Mouse (Mus musculus): ENCODE measurements around the gene Gse1.

The Gse1 gene

DNA sequence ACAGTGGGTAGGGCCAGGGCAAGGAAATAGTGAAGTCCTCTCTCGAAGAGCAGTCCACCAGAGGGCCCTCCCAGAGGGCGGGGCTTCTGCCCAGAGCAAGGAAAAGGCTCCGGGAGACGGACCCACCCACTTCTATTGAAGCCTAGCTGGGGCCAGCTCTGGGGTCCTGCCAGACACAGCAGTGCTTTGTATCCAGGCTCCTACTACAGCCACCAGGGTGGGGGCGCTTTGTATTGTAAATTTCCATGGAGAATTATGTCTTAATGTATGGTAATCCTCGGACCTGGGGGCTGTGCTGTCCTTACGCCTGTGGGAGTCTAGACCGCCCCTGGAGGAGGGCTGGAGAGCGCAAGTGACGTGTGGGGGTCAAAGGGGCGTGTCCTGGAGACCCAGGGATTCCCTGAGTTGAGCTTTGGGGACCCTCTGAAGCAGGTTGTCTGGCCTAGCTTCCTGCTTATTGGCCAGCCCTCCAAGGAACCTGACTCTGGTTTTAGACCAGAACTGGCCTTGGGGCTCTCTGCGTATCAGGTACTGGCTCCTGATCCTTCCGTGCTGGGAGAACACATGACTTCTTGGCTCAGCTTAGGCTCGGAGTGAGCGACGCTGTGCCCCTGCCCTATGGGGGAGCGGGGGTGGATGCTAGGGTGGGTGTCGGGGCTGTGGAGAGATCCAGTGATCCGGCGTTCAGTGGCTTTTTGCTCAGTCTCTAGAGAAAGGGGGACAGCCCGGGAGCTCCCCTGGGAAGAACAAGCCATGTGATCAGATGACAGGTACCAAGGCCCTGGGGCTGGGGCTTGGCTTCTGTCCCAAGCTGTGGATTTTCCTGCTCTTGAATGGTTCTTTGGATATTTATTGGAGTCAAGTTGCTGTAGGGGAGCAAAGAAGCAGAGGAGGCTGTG is 281.1 kb downstream of the Gse1 start:
- DNase-seq (ENCODE audit: low read depth in 1 of 2, low spot score in 2 of 2), result no peak

DNA sequence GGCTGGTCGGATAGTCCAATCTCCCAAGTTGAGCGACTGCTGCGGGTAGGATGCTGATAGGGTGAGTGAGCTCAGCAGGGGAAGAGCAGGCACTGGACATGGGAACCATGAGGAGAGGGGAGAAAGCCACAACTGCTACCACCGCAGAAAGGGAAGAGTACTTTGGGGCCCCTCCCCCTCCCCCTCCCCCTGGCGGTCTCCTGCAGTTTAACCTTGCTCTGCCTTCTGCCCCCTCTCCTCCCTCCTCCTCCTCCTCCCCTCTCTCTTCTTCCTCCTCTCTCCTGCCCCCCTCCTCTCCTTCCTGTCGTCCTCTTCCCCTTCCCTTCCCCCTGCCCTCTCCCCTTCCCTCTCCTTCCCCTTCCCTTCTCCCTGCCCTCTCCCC is 281.8 kb downstream of the Gse1 start:
- DNase-seq (ENCODE audit: low read depth in 1 of 2, low spot score in 2 of 2), result no peak

DNA sequence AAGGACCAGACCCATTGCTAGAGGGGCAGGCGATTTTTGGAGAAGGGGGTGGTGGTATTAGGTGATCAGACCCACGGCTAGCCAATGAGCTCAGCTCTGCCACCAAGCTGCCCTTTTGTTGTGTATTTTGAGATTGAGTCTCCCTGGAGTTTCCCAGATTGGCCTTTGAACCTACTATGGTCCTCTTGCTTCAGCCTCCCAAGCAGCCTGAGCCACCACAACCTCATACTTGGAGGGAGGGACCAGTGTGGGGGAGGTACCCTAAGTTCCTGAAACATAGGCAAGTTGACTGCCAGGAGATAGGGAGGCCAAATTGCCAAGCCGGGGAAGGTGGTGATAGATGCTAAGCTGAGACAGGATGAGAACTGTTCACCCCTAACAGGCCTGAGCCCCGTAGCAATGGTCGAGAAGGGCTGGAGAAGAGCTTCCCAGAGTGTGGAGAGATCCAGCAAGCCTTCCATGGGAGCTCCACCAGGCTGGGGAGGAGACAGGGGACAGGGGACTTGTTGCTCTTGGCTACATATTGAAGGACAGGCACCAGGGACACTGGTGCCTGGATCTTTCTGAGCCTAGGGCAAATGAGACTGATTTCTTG is 282.7 kb downstream of the Gse1 start:
- no peak for DNase-seq (ENCODE audit: low read depth in 1 of 2, low spot score in 2 of 2)

DNA sequence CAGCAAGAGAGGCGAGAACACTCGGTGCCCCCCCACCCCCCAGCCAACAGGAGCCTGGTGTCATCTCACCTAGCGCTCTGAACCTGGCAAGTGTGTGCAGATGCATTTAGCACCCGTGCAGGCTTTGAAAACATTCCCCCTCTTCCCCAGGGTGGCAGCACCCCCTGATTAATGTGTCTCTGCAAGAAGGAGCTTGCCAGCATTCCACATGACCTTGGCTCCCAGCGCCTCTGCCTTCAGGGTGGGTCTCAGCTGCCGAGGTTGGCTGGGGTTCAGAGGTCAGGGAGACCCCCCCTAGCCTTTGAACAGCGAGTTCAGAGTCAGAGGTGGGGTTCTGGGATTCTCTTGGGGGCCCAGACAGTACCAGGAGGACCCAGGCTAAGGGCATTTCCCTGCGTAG is 283.5 kb downstream of the Gse1 start:
- no peak for DNase-seq (ENCODE audit: low read depth in 1 of 2, low spot score in 2 of 2)

DNA sequence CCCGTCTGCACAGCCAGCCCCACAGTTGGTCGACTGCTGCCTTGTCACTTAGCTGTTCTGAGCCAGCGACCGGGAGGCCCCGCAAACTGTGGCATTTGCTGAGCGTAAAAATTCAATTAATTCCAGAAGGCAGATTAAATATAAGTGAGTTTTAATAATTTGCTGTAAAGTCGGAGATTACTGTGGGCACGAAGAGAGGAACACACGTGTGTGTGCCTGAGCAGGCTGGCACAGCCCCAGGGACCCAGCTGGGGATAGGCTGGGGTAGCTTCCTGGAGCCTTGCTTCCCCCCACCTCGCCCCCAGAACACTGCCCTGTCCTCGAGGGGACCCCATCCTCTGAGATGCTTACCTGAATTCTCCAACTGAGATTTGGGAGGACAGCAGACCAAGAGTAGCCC is 284.1 kb downstream of the Gse1 start:
- no peak for DNase-seq (ENCODE audit: low read depth in 1 of 2, low spot score in 2 of 2)

DNA sequence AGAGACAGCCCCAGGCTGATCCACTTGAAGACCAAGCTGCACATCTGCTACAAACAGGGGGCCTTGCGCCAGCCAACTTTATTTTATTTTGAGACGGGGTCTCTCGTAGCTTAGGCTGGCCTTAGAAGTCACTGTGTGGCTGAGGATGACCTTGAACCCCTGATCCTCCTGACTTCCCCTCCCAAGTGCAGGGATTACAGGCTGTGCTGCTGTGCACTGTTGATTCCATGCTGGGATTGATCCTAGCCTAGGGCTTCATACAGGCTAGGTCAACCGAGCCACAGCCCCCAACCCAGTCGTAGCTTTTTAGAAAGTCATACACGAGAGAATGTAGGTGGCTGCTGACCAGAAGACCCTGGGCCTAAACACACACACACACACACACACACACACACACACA is 284.9 kb downstream of the Gse1 start:
- no peak for DNase-seq (ENCODE audit: low read depth in 1 of 2, low spot score in 2 of 2)

DNA sequence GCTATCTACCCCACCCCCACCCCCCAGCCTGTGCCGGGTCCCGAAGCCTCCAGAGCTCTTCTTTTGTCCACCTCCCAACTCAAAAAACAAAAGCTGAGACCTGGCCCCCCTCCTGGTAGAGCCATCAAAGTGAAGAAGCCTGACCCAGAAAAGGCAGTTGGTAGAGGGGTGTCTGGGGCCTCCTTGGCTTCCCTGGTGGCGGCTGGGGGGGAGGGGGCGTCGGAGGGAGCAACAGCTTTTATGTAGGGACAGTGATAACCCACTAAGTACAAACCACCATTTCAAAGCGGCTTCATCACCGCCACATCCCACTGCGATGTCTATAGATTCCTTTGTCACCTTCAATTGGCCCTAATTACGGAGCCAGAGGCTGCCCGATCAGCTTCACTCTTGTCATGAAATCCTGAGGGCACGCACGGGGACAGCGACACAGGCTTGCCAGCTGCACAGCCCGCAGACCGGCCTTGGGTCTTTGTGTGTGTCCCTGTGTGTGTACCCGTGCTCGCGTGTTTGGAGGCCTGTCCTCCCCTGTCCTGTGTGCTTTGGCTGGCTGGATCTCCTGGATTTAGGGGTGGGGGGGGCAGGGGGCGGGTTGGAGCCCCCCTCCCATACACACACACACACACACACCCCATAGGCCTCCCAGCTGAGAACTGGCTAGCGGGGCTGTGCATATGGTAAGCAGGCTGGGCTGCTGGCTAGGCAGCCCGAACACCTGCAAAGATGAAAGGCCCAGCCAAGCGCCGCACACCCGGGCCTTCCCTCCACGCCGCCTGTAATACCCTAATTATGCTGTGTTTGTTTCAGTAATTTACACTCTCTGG is 285.6 kb downstream of the Gse1 start:
- no peak for DNase-seq (ENCODE audit: low read depth in 1 of 2, low spot score in 2 of 2)

DNA sequence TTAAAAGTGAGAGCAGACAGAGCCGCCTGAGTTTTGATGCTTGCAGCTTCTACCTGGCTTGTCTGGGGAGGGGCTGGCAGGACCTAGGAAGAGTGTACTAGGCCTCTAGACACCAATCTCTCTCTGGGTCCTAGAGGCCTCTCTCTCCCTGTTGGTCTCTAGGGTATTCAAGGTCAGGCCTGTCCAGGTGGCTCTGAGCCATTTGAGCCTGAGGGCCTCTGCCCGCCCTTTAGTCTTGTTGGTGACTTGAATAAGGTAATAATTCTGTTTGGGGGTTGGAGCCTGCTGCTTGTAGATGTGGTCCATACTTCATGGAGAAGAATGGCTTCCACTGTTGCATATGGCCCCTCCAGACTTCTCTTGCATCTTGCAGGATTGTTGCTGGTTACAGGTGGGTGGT is 287.0 kb downstream of the Gse1 start:
- no peak for DNase-seq (ENCODE audit: low read depth in 1 of 2, low spot score in 2 of 2)

DNA sequence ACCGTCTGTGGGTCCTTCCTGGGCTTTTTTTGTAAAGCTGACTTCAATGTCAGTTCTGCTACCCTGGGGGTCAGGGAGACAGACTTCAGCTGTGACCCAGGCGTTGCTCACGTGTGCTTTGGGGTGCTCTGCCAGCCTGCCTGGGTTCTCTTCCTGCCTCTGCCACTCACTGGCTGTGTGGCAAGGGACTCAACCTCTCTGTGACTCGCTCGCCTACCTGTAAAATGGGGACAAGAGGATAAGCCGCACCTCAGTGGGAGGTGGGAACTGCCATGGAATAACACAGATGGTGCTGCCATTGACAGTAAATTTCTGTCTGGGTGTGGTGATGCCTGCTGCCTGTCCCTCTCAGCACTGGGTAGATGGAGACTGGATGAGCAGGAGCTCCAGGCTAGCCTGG is 287.4 kb downstream of the Gse1 start:
- no peak for DNase-seq (ENCODE audit: low read depth in 1 of 2, low spot score in 2 of 2)

DNA sequence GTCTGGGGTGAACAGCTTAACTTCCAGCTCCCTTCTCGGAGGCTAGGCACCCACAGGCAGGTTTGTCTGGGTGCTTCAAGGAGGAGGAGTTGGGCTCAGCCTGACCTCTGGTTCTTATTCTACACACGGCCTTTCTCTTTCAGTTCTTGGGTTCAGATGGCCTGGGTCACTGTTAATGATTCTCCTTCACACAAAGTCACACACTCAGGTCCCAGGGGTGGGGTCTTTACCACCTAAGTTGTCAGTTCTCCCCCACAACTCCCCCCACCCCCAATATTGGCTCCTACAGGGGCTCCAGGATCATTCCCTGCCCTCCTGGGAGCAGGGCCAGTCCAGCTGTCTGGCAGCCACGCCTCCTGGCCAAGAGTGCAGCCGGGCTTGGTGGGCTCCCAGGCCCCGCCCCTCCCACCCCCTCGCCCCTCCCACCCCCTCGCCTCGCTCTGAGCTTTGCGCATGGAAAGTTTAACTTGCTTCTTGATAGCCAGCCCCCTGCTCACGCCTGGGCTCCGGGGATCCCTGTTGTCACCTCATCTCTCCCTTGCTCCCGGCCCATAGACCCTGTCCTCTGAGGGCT is 288.0 kb downstream of the Gse1 start:
- DNase-seq (ENCODE audit: low read depth in 1 of 2, low spot score in 2 of 2), result no peak

DNA sequence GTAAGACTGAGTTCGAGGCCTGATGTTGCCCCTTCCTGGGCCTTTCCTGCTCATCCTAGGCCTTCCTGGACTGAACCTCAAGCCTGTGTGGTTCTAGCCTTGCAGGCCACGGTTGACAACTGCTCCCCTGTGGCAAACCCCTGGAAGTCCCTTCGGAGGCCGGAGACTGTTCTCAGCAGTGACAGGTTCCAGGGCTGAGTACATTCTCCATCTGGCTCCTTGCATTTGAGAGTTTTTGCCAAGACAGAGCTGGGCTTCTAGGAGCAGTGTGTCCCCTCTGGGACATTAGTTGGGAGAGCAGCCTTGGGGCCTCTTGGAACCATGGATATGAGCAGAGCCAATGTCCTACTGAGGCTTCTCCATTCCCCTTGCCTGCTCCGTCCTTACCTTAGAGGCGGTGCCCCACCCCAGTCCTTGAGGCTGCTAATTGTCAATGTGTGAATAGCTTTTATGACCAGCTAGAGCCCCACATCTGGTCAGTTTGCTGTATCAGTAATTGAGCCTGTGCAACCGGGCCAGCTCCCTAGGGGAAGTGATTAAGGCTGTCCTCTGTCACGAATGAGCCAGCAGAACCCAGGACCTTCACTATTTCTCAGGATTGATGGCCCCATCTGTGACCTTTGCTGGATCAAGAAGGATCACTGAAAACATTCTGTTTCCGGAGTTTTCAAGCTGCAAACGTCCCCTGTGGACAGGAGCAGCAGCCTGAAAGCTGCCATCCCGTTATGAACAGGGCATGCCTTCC is 289.6 kb downstream of the Gse1 start:
- DNase-seq (ENCODE audit: low read depth in 1 of 2, low spot score in 2 of 2), result no peak

DNA sequence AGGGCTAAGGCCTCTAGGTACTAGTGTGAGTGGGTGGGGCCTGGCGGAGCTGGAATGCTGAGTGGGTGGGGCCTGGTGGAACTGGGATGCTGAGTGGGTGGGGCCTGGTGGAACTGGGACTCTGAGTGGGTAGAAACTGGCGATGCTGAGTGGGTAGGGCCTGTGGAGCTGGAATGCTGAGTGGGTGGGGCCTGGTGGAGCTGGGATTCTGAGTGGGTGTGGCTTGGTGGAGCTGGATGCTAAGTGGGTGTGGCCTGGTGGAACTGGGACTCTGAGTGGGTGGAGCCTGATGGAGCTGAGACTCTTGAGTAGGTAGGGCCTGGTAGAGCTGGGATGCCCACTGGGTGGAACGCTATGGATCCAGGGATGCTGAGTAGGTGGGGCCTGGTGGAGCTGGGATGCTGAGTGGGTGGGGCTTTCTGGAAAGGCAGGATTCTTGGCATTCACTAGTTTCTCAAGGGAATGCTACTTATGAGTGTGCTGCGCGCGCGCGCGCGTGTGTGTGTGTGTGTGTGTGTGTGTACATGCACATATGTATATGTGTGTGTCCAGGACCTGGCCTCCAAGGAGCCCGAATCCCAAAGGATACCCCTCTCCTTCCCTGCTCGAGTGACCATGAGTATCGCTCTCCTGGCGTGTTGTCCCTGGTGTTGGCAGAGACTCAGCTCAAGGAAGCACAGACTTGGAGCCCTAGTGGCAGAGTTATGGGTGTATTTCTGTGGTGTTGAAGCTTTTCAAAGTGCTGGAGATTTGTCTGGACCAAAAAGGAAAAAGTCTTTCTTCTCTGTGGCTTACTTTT is 290.7 kb downstream of the Gse1 start:
- no peak for DNase-seq (ENCODE audit: low read depth in 1 of 2, low spot score in 2 of 2)

DNA sequence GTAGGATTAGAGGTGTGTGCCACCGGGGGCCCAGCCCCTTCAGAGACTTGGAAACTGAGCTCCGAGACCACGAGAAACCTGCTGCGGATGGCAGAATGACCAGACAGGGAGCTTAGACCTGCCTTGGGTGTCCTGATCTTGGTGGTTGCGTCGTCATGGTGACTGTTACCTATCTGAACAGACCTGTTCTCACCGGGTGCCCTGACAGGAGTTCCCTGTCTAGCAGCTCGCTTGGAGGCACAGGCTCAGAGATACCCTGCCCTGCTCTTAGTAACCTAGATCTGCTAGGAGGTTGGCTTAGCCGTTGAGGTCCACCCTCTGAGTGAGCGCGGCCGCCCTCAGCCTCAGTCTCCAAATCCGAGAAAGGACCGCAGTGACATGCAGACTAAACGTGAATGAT is 292.0 kb downstream of the Gse1 start:
- no peak for DNase-seq (ENCODE audit: low read depth in 1 of 2, low spot score in 2 of 2)

DNA sequence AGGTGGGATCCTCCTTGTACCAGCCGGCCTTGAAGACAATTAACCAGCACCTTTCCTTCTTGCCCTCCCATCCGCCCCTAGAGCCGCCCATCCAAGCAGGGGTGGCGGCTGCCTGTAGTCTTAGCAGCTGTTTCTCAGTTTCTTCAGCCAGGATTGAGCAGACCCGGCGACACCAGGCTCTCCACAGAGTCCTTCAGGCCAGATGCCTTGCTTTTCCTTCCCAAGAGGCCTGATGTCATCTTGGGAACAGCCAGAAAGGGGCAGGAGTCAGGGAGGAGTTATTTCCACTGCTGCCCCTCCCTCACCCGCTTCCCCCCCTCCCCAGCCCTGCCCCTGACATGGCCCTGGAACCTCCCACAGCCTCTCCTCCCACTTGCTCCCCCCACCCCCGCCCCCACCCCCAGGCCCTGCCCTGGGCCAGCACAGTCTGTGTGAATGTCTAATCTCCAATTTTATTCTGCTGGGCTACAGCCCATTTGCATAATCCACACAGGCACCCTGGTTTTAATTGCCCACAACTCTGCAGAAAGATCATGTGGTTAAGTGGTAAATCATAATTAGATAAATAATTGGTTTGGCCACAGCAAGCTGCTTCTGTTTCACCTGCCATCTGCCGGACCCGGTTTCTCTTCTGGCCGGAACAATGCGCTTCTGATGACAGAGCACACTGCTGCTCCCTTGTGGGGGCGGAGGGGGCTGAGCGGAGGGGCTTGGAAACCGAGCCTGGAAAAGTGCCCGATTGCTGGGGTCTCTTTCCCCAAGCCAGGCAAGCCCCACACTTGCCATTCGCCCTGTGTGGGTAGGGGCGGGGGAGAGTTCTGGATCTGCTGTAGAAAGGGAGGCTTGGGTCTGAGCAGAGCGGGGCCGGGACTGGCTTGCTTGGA is 292.7 kb downstream of the Gse1 start:
- no peak for DNase-seq (ENCODE audit: low read depth in 1 of 2, low spot score in 2 of 2)

DNA sequence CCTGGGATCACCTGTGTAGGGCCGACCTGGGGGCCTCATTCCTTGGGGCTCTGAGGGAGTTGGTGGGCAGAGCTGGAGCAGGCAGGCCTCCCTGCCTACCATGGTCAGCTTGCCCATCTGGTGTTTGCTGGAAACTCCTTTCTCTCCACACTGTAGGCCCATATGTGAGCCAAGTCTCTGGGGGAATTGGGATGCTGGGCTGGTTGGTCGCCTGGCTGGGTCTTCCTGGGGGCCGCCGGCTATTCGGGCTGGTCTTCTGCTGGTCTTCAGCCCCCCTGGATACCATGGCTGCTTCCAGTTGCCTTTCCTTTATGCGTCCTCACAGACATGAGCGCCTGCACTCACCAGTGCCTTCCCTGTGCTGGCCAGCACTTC is 293.3 kb downstream of the Gse1 start:
- DNase-seq (ENCODE audit: low read depth in 1 of 2, low spot score in 2 of 2), result no peak

DNA sequence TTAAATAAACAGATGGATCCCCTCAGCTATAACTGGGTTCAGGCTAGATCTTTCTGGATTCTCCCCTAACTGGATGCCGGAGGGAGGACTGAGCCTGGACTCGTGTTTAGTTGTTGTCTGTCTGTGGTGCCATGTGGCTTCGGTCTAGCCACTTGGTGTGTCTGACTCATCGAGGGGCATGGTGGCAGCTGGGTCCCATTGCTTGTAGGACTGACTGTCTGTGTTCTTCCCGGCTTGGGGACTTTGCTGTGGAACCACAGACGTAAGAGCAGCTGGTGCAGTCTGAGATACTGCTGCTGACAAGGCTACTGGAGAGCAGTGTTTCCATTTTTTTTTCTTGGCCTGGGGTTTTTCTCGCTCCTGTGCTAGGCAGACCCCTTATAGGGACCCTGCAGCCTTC is 295.4 kb downstream of the Gse1 start:
- DNase-seq (ENCODE audit: low read depth in 1 of 2, low spot score in 2 of 2), result no peak

DNA sequence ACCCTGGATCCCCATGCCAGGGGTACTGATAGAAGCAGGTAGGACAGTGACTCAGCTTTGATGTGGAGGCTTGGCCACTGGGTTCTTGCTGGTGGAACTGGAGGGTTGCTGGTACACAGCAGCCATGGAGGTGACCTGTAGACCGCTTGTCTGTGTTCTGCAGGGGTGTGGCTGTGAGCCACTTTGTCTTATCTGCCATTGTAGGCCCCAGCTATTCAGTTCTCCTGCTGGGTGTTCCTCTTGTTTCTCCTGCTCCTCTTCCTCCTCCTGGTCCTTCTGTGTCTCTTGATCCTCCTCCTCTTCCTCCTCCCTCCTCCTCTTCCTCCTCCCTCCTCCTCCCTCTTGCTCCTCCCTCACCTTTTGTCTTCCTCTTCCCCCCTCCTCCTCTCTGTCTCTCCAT is 296.9 kb downstream of the Gse1 start:
- DNase-seq (ENCODE audit: low read depth in 1 of 2, low spot score in 2 of 2), result no peak

DNA sequence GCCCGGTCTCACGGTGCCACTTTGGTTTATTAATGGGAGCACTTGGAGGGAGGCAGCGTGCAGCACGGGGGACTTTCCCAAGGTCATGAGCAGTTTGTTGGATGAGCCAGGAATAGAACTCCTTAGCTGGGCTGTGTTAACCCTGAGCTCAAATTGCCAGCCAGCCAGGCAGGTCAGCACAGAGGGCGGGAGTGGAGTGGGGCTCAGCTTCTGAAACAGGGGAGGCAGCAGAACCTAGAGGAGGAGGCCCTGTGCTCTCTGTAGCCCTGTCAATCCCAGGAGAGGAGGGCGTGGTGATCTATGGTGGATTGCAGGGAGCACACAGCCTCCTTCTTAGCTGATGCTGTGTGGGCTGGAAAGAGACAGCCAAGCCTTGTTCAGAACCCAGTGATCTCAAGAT is 297.6 kb downstream of the Gse1 start:
- DNase-seq (ENCODE audit: low read depth in 1 of 2, low spot score in 2 of 2), result no peak

DNA sequence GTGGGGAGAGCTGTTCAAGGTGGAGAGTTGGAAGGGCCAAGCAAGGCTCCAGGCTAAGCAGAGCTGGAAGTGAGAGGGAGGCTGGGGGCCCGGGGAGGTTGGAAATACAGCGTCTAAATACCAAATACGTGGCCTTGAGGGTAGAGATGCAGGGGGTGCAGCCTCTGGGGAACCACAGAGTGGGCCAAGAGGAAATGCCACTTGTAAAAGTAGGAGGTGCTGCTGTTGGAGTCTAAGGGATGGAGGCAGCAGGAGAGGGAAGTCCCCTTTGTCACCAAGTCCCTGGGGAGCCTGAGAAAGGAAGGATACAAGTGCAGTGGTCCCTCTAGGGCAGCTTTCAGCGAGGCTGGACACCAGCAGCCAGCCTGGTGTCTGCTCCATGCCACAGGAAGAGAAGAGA is 298.3 kb downstream of the Gse1 start:
- DNase-seq (ENCODE audit: low read depth in 1 of 2, low spot score in 2 of 2), result no peak
